Mouse (Mus musculus): ENCODE results near the gene Fam43a. TPM values are rescaled to one million over a fixed set of nuclear protein-coding genes. Genes with fewer than 3 reads are reported as not detected.

Gene Fam43a
- polyA plus RNA-seq, 1 experiment from 2014 or later: 11.8 TPM

DNA sequence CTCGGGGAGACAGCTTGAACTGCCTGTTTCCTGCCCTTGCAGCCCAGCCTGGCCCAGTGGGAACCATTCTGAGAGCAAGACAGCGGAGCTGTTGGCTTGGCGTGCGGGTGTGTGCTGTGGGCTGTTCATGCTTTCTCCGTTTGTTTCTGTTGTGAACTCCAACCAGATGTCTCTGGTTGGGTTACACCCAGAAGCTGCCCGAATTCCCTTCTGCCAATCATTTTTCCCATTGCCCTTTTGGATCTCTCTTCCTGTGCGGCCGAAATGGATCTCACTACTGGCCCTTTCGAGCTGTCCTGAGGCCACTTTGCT, 4.0 kb downstream of the Fam43a start:
- 0 out of 2 replicates have a peak overlapping the region, but pooled peaks have one; percentile 5 for H3K27ac ChIP-seq (ENCODE audit: low read length)
- no peaks in the 10 kb centered on the region for H3K9me3 ChIP-seq (ENCODE audit: control insufficient read depth, low read length)
- H3K4me2 ChIP-seq (ENCODE audit: low read depth, low read length): no peak overlapping the region
- no peak for ATAC-seq
- no peak overlapping the region for H3K4me3 ChIP-seq (ENCODE audit: low read length)
- 64% methylated on average over 9 of the region's 9 CpGs for WGBS
- H3K9ac ChIP-seq (ENCODE audit: low read depth, low read length): 0 out of 2 replicates have a peak overlapping the region, but pooled peaks have one; percentile 31
- peaks cover 9% of the 10 kb centered on the region; the same call in 1 of the 2 replicates for H3K4me1 ChIP-seq (ENCODE audit: control insufficient read depth, insufficient read depth, low read length)
- peaks cover 12% of the 10 kb centered on the region for H3K27me3 ChIP-seq (replicated peaks; ENCODE audit: control insufficient read depth, insufficient read depth, low read length)
- H3K36me3 ChIP-seq (ENCODE audit: control insufficient read depth, insufficient read depth, low read length): no peaks in the 10 kb centered on the region

DNA sequence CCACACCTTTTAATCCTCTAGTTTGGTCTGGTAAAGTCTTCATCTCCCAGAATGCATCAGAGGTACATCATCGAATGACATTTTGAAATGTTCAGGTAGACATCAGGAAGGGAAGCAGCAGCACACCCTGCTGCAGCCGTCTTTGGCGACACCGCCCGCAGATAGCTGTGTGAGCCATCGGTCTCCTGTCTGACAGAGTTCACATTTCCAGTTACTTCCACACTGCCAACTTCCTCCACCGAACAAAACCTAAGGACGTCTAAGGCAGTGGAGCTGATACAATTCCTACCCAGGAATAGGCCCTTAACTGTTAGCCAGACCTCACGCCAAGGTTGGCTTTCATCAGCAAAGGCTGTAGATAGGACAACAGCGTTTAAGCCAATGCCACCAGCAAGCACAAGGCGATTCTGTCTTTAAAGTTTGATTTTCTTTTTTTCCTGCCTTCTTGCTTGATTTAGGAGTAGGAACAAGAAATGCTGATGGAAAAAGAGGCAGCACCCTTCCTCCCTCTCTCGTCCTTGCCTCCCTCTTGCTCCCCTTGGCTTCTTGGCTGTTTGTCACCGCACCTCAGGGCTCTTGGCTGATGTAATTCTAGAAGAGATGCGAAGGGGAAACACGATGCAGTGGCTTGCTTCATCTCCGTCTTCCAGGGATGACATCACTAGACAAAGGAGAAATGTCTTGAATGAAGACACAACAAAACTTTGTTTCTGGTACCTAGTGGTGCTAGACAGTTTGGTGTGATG, 4.7 kb downstream of the Fam43a start:
- no peak for ATAC-seq
- H3K4me2 ChIP-seq (ENCODE audit: low read depth, low read length): no peak overlapping the region
- H3K9ac ChIP-seq (ENCODE audit: low read depth, low read length): no peak overlapping the region
- WGBS: 80% methylated on average over 16 of the region's 16 CpGs
- H3K27ac ChIP-seq (ENCODE audit: low read length): no peak overlapping the region
- no peak overlapping the region for H3K4me3 ChIP-seq (ENCODE audit: low read length)
- no peaks in the 10 kb centered on the region for H3K9me3 ChIP-seq (ENCODE audit: control insufficient read depth, low read length)
- peaks cover 9% of the 10 kb centered on the region; the same call in 1 of the 2 replicates for H3K4me1 ChIP-seq (ENCODE audit: control insufficient read depth, insufficient read depth, low read length)
- H3K27me3 ChIP-seq (replicated peaks; ENCODE audit: control insufficient read depth, insufficient read depth, low read length): peaks cover 12% of the 10 kb centered on the region
- H3K36me3 ChIP-seq (ENCODE audit: control insufficient read depth, insufficient read depth, low read length): no peaks in the 10 kb centered on the region

DNA sequence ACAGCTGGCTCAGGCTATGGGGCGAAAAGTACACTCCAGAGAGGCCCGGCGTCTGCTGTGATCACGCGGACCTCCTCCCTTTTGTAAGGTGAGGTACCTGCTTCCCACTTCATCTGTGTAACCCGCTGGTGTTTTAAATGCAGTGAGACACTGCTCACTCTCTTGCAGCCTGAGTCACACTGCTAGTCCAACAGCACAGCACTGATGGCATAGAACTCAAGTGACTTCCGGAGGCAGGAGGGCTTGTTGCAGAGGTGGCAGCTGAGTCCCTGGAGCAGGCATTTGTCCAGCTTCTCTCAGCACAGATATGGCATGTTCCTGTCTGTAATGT, 5.2 kb downstream of the Fam43a start:
- WGBS: 78% methylated on average over 7 of the region's 7 CpGs
- H3K27me3 ChIP-seq (replicated peaks; ENCODE audit: control insufficient read depth, insufficient read depth, low read length): peaks cover 12% of the 10 kb centered on the region
- no peak for ATAC-seq
- H3K4me3 ChIP-seq (ENCODE audit: low read length): no peak overlapping the region
- peaks cover 9% of the 10 kb centered on the region; the same call in 1 of the 2 replicates for H3K4me1 ChIP-seq (ENCODE audit: control insufficient read depth, insufficient read depth, low read length)
- no peak overlapping the region for H3K9ac ChIP-seq (ENCODE audit: low read depth, low read length)
- no peak overlapping the region for H3K27ac ChIP-seq (ENCODE audit: low read length)
- no peak overlapping the region for H3K4me2 ChIP-seq (ENCODE audit: low read depth, low read length)
- no peaks in the 10 kb centered on the region for H3K9me3 ChIP-seq (ENCODE audit: control insufficient read depth, low read length)
- H3K36me3 ChIP-seq (ENCODE audit: control insufficient read depth, insufficient read depth, low read length): no peaks in the 10 kb centered on the region

DNA sequence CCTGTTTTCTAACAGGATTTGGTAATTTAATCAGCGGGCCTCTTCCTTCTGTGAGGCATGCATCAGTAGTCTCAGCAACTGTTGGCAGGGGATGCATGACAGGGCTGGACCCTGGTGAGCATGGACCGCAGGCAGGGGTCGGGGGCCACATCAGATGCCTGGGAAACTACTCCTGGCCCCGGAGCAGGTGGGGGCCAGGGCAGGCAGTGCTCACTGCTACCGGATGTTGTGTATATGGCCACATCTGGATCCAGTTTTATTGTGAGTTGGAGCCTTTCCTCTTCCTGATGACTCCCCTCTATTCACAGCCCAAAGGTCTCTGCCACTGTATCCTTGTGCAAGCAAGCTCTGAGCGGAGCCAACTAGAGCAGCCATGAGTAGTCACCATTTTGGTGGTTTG, 6.0 kb downstream of the Fam43a start:
- 73% methylated on average over 6 of the region's 6 CpGs for WGBS
- peaks cover 9% of the 10 kb centered on the region; the same call in 1 of the 2 replicates for H3K4me1 ChIP-seq (ENCODE audit: control insufficient read depth, insufficient read depth, low read length)

DNA sequence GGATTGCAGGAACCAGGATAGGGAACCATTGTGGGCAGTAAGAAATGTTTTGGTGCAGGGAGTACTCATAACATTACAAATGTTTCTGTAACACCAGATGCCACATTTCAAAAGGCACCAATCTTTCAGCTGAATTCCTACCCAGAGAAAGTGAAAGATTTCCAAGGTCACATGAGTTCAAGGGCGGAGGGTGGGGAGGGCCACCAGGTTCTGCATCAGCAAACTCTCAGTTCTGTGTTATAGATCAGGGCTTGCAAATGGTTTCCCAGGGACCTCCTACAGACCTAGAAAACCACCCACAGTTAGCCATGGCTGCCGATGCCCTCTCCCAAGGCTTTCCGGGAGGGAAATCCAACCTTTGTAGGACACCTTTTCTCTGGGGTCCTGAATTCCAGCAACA, 8.3 kb downstream of the Fam43a start:
- 86% methylated on average over 3 of the region's 3 CpGs for WGBS
- Histone ChIP-seq H3K27me3 (replicated peaks; ENCODE audit: control insufficient read depth, insufficient read depth, low read length) (no peaks in the 10 kb centered on the region), H3K4me3 (ENCODE audit: low read length) (no peak overlapping the region), H3K36me3 (ENCODE audit: control insufficient read depth, insufficient read depth, low read length) (no peaks in the 10 kb centered on the region), H3K9ac (ENCODE audit: low read depth, low read length) (no peak overlapping the region), H3K4me1 (ENCODE audit: control insufficient read depth, insufficient read depth, low read length) (0 out of 2 replicates have a peak, but pooled peaks cover under 1% of the 10 kb centered on the region), H3K9me3 (ENCODE audit: control insufficient read depth, low read length) (no peaks in the 10 kb centered on the region), H3K4me2 (ENCODE audit: low read depth, low read length) (no peak overlapping the region), H3K27ac (ENCODE audit: low read length) (no peak overlapping the region)
- no peak for ATAC-seq

More for the DNA sequence above, 6.0 kb downstream of the Fam43a start:
- no peak overlapping the region for H3K27ac ChIP-seq (ENCODE audit: low read length)
- peaks cover 12% of the 10 kb centered on the region for H3K27me3 ChIP-seq (replicated peaks; ENCODE audit: control insufficient read depth, insufficient read depth, low read length)
- ATAC-seq: no peak
- H3K4me2 ChIP-seq (ENCODE audit: low read depth, low read length): no peak overlapping the region
- H3K4me3 ChIP-seq (ENCODE audit: low read length): no peak overlapping the region
- H3K36me3 ChIP-seq (ENCODE audit: control insufficient read depth, insufficient read depth, low read length): no peaks in the 10 kb centered on the region
- H3K9ac ChIP-seq (ENCODE audit: low read depth, low read length): no peak overlapping the region
- H3K9me3 ChIP-seq (ENCODE audit: control insufficient read depth, low read length): no peaks in the 10 kb centered on the region

DNA sequence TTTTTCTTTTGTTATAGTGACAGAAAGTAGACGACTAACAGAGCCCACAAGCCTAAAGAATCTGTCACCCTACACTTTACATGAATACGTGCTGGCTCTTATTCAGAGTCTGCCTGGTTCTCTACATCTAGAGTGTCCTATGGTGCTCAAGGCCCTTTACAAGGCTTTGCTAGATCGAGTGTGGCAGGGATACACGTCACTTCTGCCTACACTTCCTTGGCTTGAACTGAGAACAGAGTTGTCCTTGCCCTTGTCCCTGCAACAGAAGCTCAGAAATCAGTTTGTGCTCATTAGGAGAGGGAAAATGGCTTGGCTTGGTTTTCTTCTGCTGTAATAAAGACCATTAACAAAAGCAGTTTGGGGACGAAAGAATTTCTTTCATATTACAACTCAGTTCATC, 11.8 kb downstream of the Fam43a start:
- ATAC-seq: no peak
- H3K4me2 ChIP-seq (ENCODE audit: low read depth, low read length): no peak overlapping the region

DNA sequence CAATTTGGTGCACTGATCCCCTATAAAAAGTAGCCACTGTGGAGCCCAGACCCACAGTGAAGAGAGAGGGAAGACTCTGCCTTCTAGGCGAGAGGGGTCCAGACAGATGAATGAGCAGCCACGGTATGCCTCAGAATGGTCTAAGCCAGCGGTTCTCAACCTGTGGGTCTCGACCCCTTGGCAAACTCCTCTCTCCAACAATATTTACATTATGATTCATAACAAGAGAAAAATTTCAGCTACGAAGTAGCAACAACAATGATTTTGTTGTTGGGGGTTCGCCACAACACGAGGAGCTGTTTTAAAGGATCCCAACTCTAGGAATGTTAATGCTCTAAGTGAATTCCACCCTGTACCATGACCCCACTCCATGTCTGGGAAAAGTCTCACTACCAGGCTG, 13.6 kb downstream of the Fam43a start:
- WGBS: 73% methylated on average over 7 of the region's 7 CpGs
- Histone ChIP-seq H3K9me3 (ENCODE audit: control insufficient read depth, low read length) (no peaks in the 10 kb centered on the region), H3K4me2 (ENCODE audit: low read depth, low read length) (no peak overlapping the region), H3K27ac (ENCODE audit: low read length) (no peak overlapping the region), H3K27me3 (replicated peaks; ENCODE audit: control insufficient read depth, insufficient read depth, low read length) (no peaks in the 10 kb centered on the region), H3K9ac (ENCODE audit: low read depth, low read length) (no peak overlapping the region), H3K36me3 (ENCODE audit: control insufficient read depth, insufficient read depth, low read length) (no peaks in the 10 kb centered on the region), H3K4me3 (ENCODE audit: low read length) (no peak overlapping the region), H3K4me1 (ENCODE audit: control insufficient read depth, insufficient read depth, low read length) (no peaks in the 10 kb centered on the region)
- no peak for ATAC-seq

More for the DNA sequence above, 11.8 kb downstream of the Fam43a start:
- H3K27me3 ChIP-seq (replicated peaks; ENCODE audit: control insufficient read depth, insufficient read depth, low read length): no peaks in the 10 kb centered on the region
- H3K4me1 ChIP-seq (ENCODE audit: control insufficient read depth, insufficient read depth, low read length): no peaks in the 10 kb centered on the region
- 78% methylated on average over 5 of the region's 5 CpGs for WGBS
- no peak overlapping the region for H3K9ac ChIP-seq (ENCODE audit: low read depth, low read length)
- H3K9me3 ChIP-seq (ENCODE audit: control insufficient read depth, low read length): no peaks in the 10 kb centered on the region
- no peak overlapping the region for H3K27ac ChIP-seq (ENCODE audit: low read length)
- no peaks in the 10 kb centered on the region for H3K36me3 ChIP-seq (ENCODE audit: control insufficient read depth, insufficient read depth, low read length)
- H3K4me3 ChIP-seq (ENCODE audit: low read length): no peak overlapping the region

DNA sequence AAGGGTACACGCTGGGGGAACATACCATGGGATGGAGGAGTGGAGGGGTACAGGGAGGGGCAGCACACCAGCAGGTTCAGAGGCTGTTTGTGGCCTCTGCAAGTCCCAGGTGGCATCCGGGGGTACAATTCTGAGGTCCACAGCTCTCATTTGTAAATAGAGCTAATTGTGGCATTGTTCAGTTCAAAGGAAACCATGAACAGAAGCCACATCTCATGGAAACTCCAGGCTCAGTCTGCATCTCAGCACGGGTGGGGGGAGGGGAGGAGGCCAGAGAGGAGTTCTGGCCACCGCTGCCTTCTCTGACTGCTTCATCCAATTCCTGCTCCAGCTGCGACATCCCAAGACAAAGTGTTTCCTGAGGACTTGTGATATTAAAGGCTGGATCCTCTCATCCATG, 14.6 kb downstream of the Fam43a start:
- ATAC-seq: no peak
- Histone ChIP-seq H3K4me2 (ENCODE audit: low read depth, low read length) (no peak overlapping the region), H3K9me3 (ENCODE audit: control insufficient read depth, low read length) (no peaks in the 10 kb centered on the region), H3K4me3 (ENCODE audit: low read length) (no peak overlapping the region), H3K9ac (ENCODE audit: low read depth, low read length) (no peak overlapping the region), H3K27ac (ENCODE audit: low read length) (no peak overlapping the region), H3K27me3 (replicated peaks; ENCODE audit: control insufficient read depth, insufficient read depth, low read length) (no peaks in the 10 kb centered on the region), H3K36me3 (ENCODE audit: control insufficient read depth, insufficient read depth, low read length) (no peaks in the 10 kb centered on the region), H3K4me1 (ENCODE audit: control insufficient read depth, insufficient read depth, low read length) (no peaks in the 10 kb centered on the region)
- 36% methylated on average over 5 of the region's 5 CpGs for WGBS

DNA sequence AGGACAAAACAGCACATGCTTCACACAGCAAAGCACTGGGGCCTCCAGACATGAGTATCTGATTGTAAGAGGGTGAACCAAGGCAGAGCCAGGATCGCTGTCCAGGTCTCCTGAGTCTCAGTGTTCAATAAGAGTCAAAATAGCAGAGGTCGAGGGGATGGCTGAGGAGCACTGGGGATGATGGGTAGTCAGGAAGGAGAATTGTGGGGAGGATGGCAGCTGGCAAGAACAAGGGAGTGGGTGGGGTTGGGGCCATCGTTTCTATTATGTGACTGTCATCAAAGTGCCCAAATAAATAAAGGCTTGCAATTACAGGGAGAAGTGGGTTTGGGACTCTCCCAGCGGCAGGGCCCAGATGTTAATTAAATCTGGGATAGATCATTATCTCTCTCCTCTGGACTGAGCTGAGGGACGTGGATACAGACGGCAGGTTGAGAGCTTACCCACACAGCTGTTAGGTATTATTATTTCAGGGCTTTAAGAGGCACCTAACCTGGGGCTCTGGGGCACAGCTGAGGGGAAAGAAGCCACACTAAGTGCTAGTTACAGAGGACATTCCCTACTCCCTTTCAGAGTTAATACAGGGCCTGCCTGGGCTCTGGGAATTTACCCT, 15.3 kb downstream of the Fam43a start:
- H3K4me3 ChIP-seq (ENCODE audit: low read length): no peak overlapping the region
- H3K4me2 ChIP-seq (ENCODE audit: low read depth, low read length): no peak overlapping the region
- WGBS: 50% methylated on average over 6 of the region's 6 CpGs
- H3K4me1 ChIP-seq (ENCODE audit: control insufficient read depth, insufficient read depth, low read length): no peaks in the 10 kb centered on the region
- H3K9me3 ChIP-seq (ENCODE audit: control insufficient read depth, low read length): no peaks in the 10 kb centered on the region
- no peak for ATAC-seq
- no peak overlapping the region for H3K27ac ChIP-seq (ENCODE audit: low read length)
- no peak overlapping the region for H3K9ac ChIP-seq (ENCODE audit: low read depth, low read length)
- no peaks in the 10 kb centered on the region for H3K27me3 ChIP-seq (replicated peaks; ENCODE audit: control insufficient read depth, insufficient read depth, low read length)
- no peaks in the 10 kb centered on the region for H3K36me3 ChIP-seq (ENCODE audit: control insufficient read depth, insufficient read depth, low read length)
